Mouse (Mus musculus) kidney, postnatal 4 days (tissue): ENCODE results near the gene Zfp36l1.

Experiments used
- DNase-seq, 2 experiments: peaks; one replicate each; pipeline ENCODE4 v3.0.0; 2021; ENCODE audit warnings: mixed read lengths in 2 of 2

The Zfp36l1 gene

DNA sequence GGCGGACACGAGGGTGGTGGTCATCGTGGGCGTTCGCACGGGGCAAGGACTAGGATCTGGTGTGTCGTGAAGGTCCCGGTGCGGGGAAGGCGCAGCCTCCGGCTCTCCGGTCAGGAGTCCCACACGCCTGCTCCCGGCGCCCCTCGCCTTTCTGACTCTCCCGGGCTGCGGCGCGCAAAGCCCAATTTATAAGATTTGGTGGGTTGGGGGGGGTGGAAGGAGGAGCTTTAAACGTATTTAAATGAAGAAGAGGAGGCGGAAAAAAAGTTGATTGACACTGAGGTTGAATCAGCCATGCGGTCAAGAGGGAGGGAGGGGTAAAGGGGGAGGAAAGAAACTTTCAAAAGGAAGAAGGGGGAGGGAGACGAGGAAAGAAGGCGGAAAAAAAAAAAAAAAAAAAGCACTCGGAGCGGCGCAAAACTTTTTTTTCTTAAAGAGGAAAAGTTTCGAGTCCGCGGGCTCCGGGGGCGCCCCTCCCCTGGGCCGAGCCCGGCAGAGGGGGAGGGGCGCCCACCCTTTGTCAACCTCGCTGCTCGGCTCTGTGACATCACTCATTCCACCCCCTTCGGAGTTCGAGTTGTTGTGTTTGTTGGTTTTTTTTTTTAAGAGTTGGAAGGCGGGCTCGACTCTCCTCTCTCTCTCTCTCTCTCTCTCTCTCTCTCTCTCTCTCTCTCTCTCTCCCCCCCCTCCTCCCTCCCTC, at the start of gene Zfp36l1:
Gene Zfp36l1 (minus strand): TSS at position 162 of the 700 bp plus-strand sequence.
- DNase-seq: peak; percentile 95 to 97

DNA sequence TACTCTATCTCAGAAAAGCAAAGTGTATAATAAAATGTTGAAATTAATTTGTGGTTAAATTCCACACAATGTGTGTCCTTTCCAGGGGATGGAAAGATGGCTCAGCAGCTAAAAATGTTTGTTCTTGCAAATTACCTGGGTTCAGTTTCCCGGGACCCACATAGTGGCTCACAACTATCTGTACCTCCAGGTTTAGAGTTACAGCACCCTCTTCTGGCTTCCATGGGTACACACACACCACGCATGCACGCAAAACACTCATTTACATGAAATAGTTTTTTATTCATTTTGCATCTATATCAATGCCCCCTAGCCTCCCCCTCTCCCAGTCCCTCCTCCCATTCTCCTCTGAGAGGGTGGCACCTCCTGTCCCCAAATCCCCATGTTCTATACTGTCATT, 49.6 kb upstream of the Zfp36l1 start:
- DNase-seq: no peak

DNA sequence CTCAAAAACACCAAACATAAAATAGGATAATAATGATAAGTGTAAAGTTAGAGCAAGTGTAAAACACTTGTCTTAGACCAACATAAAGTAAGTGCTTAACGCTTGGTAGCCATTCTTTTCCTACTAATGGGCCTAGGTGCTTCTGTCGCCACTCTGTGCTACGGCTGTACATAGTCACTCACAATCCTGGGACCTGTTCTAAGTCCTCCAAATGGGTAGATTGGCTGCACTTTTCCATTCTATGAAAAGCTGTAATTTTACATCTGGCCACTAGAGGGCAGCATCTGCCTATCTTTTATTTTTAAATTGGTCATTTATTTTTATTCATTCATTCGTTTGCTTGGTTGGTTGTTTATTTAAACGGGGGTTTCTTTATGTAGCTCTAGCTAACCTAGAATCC, 44.9 kb upstream of the Zfp36l1 start:
- no peak for DNase-seq

DNA sequence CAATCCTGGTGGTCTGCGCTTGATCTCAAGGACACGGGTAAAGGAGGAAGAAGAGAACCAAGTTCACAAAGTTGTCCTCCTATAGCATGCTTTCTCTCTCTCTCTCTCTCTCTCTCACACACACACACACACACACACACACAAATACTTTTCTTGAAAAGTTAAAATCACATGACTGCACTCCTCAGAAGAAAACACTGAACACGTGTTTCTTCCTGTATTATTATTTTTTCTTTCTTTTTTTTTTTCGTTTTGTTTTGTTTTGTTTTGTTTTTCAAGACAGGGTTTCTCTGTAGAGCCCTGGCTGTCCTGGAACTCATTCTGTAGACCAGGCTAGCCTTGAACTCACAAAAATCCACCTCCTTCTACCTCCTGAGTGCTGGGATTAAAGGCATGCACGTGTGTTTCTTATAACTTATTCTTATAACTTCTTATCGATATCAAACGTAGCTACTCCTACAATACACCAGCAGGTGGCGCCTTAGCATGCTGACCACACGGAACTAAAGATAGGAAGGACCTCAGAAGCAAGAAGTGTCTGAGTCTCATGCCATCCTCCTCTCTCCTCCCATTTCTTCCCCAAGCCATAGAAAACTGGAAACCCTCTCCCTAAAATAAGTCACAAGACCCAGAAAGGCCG, 41.0 kb upstream of the Zfp36l1 start:
- peak; percentile 71 to 79 for DNase-seq

DNA sequence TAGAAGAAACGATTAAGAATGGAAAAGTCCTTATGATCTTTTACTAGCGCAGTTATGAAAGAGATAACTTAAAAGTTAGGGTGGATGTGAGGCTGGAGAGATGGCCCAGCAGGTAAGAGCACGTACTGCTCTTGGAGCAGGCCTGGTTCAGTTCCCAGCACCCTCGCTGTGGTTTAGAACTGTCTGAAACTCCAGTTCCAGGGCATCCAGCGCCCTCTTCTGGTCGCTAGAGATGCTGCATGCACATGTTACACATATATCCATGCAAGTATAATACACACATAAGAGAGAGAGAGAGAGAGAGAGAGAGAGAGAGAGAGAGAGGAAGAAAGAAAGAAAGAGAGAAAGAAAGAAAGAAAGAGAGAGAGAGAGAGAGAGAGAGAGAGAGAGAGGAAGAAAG, 40.3 kb upstream of the Zfp36l1 start:
- DNase-seq: no peak

DNA sequence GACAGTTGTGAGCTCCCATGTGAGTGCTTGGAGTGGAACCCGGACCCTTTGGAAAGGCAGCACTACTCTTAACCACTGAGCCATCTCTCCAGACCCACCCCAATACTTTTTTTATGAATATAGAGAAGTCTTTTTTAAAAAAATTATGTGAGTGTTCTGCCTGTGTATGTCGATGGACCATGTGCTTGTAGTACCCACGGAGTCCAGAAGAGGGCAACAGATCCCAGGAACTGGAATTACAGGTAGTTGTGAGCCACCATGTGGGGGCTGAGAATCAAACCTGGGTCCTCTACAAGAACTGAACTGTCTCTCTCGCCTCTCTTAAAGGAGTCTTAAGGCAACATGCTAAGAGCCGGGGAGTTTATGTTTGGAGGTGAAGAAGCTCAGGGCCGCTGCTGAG, 39.0 kb upstream of the Zfp36l1 start:
- no peak for DNase-seq

DNA sequence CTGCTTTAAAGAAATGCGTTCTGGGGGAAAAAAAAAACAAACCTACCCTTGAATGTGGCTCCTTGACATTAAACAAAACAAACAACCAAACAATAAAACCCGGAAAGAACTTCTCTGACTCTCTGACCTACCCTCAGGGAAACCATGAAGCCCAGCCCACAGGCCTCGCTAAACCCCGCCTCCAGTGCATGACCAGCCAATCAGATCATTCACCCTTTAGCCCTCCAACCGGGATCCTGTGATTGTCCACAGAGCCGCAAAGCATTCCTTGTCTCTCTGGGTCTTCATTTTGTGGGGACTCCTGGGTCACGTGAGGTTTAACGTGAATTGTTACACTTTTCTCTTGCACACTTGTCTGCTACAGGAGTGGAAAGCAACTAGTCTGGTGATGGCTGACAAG, 37.8 kb upstream of the Zfp36l1 start:
- DNase-seq: peak; percentile 57 to 73

DNA sequence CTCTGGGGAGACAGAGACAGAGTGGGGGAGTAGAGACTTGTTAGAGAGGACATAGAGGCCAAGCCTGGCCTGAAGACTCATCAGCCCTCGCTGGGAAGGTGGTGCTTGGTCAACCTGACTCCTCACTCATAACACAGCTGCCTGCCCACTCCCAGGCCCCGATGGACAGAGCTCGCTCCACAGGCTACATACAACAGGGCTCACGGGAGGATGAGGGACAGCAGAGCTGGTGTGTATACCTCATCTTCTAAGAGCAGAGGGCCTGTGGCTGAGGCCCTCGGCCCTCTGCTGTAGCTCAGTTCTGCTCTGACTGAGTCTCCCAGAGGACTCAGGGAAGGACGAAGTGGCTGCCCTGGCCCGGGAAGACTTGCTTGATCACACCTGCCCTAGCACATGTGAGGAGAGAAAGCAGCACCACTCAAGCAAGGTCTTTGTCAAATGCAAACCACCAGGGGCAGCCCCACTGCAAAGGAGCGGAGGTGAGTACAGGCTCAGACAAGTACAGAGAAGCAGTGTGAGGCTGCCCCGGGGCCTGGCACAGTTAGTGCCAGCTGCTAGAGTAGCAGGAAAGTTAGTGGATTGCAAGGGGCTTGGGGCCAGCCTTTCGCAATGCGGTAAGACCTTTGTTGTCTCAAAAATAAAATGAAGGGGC, 34.9 kb upstream of the Zfp36l1 start:
- DNase-seq: no peak

DNA sequence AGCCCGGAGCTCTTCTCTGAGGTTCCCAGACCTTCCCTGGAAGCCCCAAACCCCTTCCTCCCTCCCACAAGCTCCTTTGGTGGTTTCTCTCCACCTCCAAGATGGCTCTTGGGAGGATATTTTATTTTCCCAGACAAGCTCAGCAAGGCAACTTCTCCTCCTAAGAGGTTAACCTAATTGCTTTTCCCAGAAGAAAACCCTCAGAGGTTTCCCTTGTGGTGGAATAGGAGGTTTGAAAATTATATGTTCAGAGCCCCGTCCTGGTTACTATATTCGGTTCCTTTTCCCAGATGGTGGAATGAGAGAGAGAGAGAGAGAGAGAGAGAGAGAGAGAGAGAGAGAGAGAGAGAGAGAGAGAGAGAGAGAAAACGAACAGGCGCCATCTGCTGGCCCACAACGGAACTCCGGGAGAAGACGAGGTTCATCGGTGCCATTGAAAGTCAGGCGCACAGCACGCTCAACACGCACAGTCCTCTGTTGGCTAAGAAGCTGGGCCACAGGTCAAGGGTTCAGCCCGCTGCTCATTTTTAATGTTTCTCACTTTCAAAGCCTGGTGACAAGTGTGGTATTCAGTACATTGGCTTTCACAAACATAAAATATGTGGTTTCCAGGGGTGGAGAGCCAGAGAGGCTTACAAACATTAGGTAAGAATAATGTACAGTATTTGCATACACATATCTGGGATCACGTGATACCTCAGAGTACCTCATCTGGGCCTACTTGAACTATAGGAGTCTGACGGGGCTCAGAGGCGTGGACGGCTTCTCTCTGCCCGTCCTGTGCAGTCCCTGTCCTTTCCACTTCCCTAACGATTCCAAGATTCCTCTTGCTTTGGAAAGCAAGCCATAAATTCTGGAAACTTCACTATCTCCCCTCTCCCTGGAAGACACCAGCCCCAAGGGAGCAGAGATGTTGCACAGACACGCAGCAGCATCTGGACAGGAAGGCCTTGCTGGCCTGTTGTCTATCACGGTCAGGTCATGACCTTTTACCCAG, 33.7 kb upstream of the Zfp36l1 start:
- DNase-seq: peak; percentile 89 to 91

DNA sequence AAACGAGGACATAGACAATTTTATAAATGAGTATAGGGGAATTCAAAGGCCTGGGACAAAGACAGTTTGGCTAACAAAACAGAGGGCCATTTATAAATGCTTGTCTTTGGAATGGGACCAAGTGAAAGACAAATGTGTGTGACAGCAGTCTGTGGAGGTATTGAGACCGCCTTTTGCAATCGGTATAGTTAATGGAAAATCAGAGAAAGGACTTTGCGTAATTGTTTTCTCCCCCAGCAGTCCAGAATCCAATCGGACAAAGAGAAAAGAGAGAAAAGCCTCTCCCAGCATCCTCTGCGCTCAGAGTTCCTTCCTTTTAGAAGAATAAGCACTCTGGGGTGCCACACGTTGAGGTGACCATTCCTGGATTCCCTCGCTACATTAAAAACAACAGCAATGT, 32.6 kb upstream of the Zfp36l1 start:
- no peak for DNase-seq

DNA sequence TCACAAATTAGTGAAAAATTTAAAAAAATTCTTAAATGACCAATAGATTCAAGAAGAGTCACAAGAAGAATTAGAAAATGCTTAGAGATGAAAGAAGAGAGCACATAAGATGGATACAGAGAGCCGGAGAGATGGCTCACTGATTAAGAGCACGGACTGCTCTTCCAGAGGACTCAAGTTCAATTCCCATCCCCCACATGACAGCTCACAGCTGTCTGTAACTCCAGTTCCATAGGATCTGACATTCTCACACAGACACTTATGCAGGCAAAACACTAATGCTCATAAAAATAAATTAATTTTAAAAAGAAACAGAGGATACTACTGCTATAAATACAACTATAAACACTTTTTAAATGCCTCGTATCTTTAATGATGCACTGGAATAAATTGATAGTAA, 32.0 kb upstream of the Zfp36l1 start:
- DNase-seq: no peak

DNA sequence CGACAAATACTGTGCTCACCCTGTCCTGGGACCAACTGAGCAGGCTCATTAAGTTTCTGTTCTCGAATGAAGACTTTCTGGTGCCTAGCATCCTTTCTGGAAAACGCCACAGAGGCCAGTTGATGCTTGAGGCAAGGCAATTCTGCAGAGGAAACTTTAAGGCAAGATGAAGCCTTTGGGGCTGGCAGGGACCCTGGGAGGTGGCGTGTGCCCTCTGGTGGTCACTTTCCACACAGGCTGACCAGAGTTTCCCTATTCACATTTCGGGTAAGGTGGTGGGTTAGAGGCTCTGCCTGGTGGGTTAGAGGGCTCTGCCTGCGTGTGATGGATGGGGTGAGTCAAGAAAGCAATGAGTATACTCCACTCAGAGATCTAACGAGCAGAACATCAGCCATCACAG, 28.7 kb upstream of the Zfp36l1 start:
- peak; percentile 80 to 82 for DNase-seq

DNA sequence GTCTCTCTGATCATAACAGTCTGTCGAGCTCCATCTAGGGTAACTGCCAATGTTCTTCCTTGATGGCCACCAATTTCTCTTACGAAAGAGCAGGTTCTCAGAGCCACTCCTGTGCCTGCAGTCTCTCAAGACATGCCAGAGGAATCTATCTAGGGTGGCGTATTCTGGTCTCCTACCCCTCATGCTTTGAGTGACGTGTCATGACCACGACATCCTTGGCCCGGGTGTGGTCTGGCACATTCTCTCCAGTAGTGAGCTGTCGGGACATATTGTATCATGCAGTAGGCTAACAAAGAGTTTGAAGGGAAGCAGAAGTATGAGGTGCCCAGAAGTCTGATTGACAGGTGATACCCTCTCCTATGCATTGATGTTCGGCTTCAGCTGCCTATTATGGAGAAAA, 28.2 kb upstream of the Zfp36l1 start:
- DNase-seq: no peak

DNA sequence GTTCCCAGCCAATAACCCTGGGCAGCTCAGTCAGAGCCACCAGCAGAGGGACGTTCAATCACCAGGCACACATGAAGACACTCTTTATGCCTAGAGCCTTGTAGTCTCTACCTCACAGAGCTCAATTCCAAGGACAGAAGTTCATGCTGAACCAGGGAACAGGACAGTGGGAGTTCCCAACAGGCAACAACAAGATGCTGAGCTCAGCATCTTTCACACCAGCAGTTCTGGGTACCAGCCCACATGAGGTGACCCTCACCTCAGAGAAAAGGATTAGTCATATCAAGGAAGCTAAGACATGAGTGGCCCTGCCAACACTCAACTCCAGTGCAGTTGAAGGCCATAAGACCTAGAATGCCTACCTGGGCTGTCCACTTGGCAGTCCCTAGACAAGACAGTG, 24.9 kb upstream of the Zfp36l1 start:
- DNase-seq: no peak

DNA sequence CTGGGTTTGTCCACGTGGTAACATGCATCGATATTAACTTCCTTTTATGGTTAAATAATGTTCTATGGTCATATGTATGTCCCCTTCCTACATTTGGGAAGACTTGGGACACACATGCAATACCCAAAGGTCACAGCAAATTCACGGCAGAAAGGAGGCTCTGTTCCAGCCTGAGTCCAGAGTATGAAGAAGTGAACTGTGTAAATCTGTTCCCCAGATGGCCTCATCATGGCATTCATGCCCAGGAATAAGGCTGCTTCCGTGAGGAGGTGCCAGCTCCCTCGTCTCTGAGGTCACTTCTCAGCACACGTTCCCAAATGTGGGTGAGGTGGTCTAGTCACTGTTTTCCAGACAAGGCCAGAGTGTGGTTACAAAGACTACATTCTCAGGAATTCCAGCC, 24.4 kb upstream of the Zfp36l1 start:
- no peak for DNase-seq

DNA sequence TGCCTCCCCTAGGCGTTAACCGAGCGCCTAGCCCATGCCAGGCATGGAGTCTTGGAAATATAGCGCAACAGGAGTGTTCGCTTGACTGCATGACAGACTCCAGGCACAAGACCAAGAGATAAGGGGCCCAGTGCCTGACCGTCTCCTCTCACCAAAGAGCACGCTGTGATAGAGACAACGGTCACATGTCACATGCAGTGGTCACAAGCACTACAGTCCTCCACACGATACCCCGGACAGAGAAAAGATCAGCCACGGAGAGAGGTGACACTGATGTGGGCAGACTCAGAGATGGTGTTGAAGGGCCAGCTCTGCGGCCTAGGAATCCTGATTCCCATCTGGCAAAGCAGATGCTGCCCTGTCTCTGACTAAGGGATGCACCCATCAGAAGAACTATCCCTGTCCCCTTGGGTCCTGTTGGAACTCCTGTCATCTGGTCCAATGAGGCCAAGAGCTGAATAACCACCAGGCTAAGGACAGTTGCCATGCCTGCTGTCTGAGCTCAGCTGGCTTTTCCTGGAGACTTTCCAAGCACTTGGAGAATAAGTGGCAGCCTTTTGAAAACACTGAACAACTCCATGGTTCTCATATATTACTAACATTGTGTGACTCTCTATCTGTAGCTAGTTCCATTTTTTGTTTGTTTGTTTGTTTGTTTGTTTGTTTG, 23.6 kb upstream of the Zfp36l1 start:
- DNase-seq: no peak

DNA sequence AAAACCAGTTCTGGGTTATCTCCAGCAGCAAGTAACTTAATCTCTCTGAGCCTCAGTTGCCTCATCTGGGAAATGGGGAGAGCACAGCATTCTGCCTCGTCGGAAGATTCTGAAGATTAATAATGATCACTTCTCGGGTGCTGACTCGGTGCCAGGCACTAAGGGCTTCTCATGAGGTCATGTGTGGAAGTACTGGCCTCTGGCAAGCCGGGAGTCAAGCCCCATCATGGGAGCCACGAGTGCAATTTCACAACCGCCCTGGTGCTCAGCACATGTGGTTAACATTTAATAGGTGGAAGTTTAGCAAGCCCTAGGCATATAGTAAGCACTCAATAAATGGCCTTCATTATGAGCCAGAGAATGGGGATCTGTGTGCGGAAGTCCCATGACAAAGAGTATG, 22.4 kb upstream of the Zfp36l1 start:
- no peak for DNase-seq

DNA sequence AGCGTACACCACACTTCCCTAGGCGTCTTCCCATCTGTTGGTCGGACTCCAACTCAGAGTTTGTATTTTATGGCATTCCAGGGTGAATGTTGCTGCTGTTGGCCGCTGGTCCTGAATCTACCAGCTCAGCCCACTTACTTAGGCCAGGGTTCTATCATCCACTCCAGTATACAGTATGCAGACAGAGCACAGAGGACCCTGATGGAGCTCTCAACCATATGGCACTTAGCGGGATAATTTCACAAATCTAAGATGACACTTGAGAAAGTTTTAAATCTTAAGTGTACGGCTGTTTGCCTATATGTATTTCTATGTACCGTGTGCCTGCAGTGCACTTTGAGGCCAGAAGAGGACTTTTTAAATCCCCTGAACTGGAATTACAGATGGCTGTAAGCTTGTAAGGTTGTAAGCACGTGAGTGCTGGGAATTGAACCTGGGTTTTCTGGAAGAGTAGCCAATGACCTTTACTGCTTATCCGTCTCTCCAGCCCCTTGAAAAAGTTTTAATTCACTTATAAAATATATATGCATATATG, 20.3 kb upstream of the Zfp36l1 start:
- DNase-seq: no peak

DNA sequence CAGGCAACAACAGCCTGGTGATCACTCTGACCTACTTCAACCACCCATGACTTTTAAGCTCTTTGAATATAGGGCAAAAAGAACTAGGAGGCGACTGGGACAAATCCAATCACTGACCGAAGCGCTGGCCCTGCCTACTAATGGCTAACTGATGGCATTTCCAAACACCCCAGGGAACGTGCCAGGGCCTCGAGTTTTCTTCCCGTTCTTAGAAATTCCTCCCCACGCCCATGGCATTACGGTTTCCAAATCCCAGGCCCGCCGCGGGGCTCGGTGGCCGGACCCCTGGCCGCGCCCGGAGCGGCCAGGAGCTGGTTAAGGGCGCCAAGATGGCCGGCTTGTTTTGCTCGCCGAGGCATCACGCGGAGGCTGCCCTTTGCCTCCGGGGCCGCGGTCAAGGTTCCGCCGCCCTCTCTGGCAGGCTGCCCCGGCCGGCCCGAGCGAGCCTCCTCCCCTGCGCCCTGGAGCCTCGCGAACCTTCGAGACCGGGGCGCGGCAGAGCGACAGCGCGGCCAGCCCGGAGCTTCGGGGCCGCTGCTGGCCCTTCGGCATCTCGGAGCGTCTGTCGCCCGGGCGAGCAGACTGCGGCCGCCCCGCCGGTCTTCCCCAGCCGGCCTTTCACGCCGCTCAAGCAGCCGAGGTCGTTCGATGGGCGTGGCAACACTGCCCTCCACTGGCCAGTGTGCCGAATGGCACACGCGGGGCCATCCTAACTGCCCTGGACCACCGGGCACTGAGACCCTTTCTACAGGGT, 19.6 kb upstream of the Zfp36l1 start:
- DNase-seq: peak; percentile 89 to 94

DNA sequence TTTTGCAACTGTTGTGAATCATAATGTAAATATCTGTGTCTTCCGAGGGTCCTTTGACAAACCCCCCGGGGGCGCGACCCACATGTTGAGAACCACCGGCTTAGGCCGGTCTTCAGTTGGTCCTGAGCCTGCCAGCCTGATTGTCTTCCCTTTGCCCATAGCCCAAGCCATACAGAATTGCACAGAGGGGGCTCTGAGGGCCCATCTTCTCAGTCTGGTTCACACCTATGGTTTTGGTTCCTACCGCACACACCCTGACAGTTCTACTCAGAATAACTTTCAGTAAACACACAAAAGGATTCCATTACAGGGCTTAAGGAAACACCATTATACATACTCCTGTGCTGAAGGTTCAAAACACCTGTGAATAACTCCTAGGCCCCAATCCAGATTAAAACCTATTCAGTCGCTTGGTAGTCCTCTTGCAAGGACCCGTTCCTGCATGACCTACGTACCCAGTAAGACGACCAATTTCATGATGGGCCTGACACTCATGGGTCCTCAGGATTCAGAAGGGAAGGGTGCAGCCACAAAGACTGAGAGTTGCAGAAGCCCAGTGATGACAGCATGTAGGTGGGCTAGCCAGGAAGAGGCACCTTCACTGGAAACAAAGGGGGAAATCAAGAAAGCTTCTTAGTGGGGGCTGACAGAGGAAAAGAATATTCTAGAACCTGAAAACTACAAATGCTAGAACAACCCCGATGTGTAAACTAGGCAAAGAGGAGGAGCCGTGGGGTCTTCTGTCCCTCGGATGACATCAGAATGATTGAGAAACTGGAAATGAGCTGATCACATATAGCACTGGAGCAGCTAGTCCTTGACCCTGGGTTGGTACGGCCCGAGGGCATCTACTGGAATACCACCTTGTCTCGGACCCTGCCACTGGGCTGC, 18.8 kb upstream of the Zfp36l1 start:
- peak; percentile 34 to 38 for DNase-seq
